Mouse (Mus musculus): ENCODE results near the gene Fam120b. TPM values are rescaled to one million over a fixed set of nuclear protein-coding genes. Genes with fewer than 3 reads are reported as not detected.

Fam120b gene
- total and polyA plus RNA-seq, 2 experiments from 2014 or later: 35.8 to 40.6 TPM

DNA sequence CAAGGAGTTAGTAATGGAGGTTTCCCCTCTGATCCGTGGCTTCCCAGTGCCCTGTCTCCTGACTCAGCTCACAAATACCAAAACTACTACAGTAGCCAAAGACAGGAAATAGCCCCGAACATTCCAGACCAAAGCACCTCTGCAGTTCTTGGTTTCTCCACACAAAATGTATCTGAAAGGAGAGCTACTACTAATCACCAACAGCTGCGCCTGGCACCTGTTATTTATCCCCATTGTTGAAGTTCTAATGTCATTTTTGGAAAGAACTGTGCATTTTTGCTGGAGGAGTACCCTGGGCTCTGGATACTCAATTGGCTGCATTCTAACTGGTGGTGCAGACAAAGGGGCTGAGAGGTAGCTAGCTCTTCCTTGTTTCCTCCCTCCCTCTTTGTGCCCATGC lies 38.9 kb upstream of the Fam120b start:
- DNase-seq (ENCODE audit: low spot score): no peak
- Histone ChIP-seq H3K4me2 (ENCODE audit: low read depth, low read length, poor library complexity, severe bottlenecking) (no peak overlapping the region), H3K4me1 (ENCODE audit: insufficient read depth, low read length) (no peaks in the 10 kb centered on the region), H3K27ac (ENCODE audit: low read depth, low read length) (no peak overlapping the region), H3K27me3 (ENCODE audit: insufficient read depth, low read length) (no peaks in the 10 kb centered on the region), H3K9me3 (ENCODE audit: low read length) (no peaks in the 10 kb centered on the region), H3K36me3 (ENCODE audit: insufficient read depth, low read length) (no peaks in the 10 kb centered on the region), H3K4me3 (ENCODE audit: low read depth, low read length) (no peak overlapping the region), H3K9ac (replicated peaks; ENCODE audit: low read length, poor library complexity, severe bottlenecking) (no peak overlapping the region)
- TF ChIP-seq CTCF (IDR thresholded peaks at IDR 0.05): no peak
- ATAC-seq (ENCODE audit: low FRiP score): no peak
- 75% methylated on average over 3 of the region's 3 CpGs for WGBS

DNA sequence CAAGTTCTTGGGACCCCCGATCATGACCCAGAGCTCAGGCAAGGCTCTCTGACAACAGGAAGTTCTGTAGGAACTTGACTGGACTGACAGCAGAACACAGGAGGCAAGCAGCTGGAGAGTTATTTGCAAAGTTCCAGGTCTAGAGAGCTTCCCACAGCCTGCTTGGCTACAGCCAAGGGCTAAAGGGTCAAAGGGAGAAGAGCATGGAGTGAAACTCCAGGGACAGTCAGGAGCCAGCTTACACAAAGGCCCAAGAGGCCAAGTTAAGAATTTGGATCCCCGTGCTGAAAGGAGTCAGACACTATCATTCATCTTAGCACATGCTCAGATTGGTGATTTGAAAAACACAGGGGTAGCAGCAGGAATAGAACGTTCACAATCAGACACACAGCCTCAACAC lies 32.3 kb upstream of the Fam120b start:
- no peaks in the 10 kb centered on the region for H3K27me3 ChIP-seq (ENCODE audit: insufficient read depth, low read length)
- no peak overlapping the region for H3K4me3 ChIP-seq (ENCODE audit: low read depth, low read length)
- 81% methylated on average over 3 of the region's 3 CpGs for WGBS
- H3K9ac ChIP-seq (replicated peaks; ENCODE audit: low read length, poor library complexity, severe bottlenecking): no peak overlapping the region
- DNase-seq (ENCODE audit: low spot score) (no peak), ATAC-seq (ENCODE audit: low FRiP score) (no peak)
- no peak overlapping the region for H3K27ac ChIP-seq (ENCODE audit: low read depth, low read length)
- H3K4me2 ChIP-seq (ENCODE audit: low read depth, low read length, poor library complexity, severe bottlenecking): no peak overlapping the region
- H3K36me3 ChIP-seq (ENCODE audit: insufficient read depth, low read length): peaks cover 19% of the 10 kb centered on the region
- H3K9me3 ChIP-seq (ENCODE audit: low read length): no peaks in the 10 kb centered on the region
- H3K4me1 ChIP-seq (ENCODE audit: insufficient read depth, low read length): no peaks in the 10 kb centered on the region
- no peak for TF ChIP-seq CTCF (IDR thresholded peaks at IDR 0.05)

DNA sequence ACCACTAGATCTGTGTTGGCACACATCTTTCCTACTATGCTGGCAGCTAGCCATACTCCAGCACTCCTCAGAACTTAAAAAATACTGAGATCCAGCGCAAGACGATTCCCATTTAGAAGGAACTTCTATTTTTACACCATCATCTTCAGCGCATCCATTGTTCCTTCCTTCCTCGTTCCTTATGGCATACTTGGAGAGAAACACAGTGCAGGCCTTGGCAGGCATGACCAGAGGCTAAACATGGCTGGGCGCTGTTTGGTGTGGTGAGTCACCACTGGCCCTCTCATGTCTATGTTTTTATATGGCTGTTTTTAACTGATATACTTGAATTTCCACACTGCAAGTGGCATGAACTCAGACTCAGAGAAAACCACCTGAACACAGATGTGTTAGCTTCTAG lies 30.4 kb upstream of the Fam120b start:
- Histone ChIP-seq H3K4me3 (ENCODE audit: low read depth, low read length) (no peak overlapping the region), H3K27ac (ENCODE audit: low read depth, low read length) (no peak overlapping the region), H3K36me3 (ENCODE audit: insufficient read depth, low read length) (peaks cover 36% of the 10 kb centered on the region), H3K4me1 (ENCODE audit: insufficient read depth, low read length) (no peaks in the 10 kb centered on the region), H3K27me3 (ENCODE audit: insufficient read depth, low read length) (no peaks in the 10 kb centered on the region), H3K9ac (replicated peaks; ENCODE audit: low read length, poor library complexity, severe bottlenecking) (no peak overlapping the region), H3K4me2 (ENCODE audit: low read depth, low read length, poor library complexity, severe bottlenecking) (no peak overlapping the region), H3K9me3 (ENCODE audit: low read length) (no peaks in the 10 kb centered on the region)
- WGBS: 85% methylated on average over 5 of the region's 5 CpGs
- ATAC-seq (ENCODE audit: low FRiP score): no peak
- TF ChIP-seq CTCF (IDR thresholded peaks at IDR 0.05): no peak
- no peak for DNase-seq (ENCODE audit: low spot score)

GRCm38 (mm10) chr17:15370401-15370800 lies 25.6 kb upstream of the Fam120b start:
- H3K36me3 ChIP-seq (ENCODE audit: insufficient read depth, low read length): peaks cover 38% of the 10 kb centered on the region
- H3K9me3 ChIP-seq (ENCODE audit: low read length): no peaks in the 10 kb centered on the region
- no peaks in the 10 kb centered on the region for H3K27me3 ChIP-seq (ENCODE audit: insufficient read depth, low read length)
- H3K4me3 ChIP-seq (ENCODE audit: low read depth, low read length): no peak overlapping the region
- peaks cover 19% of the 10 kb centered on the region for H3K4me1 ChIP-seq (ENCODE audit: insufficient read depth, low read length)
- ATAC-seq (ENCODE audit: low FRiP score) (no peak), DNase-seq (ENCODE audit: low spot score) (no peak)
- H3K9ac ChIP-seq (replicated peaks; ENCODE audit: low read length, poor library complexity, severe bottlenecking): no peak overlapping the region
- 93% methylated on average over 14 of the region's 14 CpGs for WGBS
- H3K4me2 ChIP-seq (ENCODE audit: low read depth, low read length, poor library complexity, severe bottlenecking): no peak overlapping the region
- no peak for TF ChIP-seq CTCF (IDR thresholded peaks at IDR 0.05)
- H3K27ac ChIP-seq (ENCODE audit: low read depth, low read length): no peak overlapping the region

DNA sequence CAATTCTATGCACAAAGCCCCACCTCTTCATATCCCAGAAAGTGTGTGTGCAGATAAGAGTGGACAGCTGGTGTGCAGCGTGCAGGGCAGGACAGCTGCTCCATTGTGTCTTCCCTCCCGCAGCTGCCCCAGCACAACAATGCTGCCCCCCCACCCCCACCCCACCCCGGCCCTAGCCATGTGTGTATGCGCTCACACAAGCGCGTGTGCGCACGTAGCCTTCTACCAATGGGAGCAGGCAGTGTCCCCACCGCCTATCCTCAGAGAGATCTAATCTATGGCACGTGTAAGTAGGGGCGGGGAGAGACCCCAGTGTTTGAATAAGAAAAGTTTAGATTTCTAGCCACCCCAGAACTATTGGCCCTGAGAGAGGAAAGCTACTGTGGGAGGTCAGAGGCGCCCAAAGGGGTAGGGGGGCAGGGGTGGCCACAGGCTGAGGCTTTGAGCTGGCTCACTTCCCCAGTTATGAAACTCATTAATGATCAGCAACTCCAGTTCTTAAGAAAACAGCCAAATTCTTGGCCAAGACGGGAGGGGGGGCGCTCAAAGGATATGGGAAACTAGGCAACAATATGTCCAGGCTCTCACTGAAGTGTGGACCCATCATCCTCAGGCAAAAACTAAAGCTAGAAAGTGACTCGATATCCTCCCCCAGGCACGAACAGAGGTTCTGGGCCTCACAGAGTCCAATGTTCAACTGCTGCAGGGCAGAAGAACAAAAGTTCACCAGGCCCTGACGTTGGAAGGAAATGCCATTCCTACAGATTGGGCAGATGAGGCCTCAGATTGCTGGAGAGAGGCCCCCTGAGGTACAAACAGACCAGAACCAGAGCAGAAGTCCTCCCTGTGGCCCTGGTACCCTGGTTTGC lies 23.8 kb upstream of the Fam120b start:
- H3K27ac ChIP-seq (ENCODE audit: low read depth, low read length): no peak overlapping the region
- no peak for DNase-seq (ENCODE audit: low spot score)
- no peak for ATAC-seq (ENCODE audit: low FRiP score)
- no peaks in the 10 kb centered on the region for H3K9me3 ChIP-seq (ENCODE audit: low read length)
- peak overlapping the region; percentile 73 for H3K4me3 ChIP-seq (ENCODE audit: low read depth, low read length)
- peaks cover 31% of the 10 kb centered on the region for H3K36me3 ChIP-seq (ENCODE audit: insufficient read depth, low read length)
- H3K27me3 ChIP-seq (ENCODE audit: insufficient read depth, low read length): no peaks in the 10 kb centered on the region
- H3K9ac ChIP-seq (replicated peaks; ENCODE audit: low read length, poor library complexity, severe bottlenecking): no peak overlapping the region
- H3K4me1 ChIP-seq (ENCODE audit: insufficient read depth, low read length): peaks cover 19% of the 10 kb centered on the region
- TF ChIP-seq CTCF (IDR thresholded peaks at IDR 0.05): no peak
- WGBS: 24% methylated on average over 17 of the region's 17 CpGs
- H3K4me2 ChIP-seq (ENCODE audit: low read depth, low read length, poor library complexity, severe bottlenecking): peak overlapping the region; percentile 92

- Histone ChIP-seq H3K27ac (ENCODE audit: low read depth, low read length) (no peak overlapping the region), H3K4me2 (ENCODE audit: low read depth, low read length, poor library complexity, severe bottlenecking) (peak overlapping the region; percentile 92), H3K4me3 (ENCODE audit: low read depth, low read length) (peak overlapping the region; percentile 73), H3K4me1 (ENCODE audit: insufficient read depth, low read length) (peaks cover 19% of the 10 kb centered on the region), H3K36me3 (ENCODE audit: insufficient read depth, low read length) (peaks cover 25% of the 10 kb centered on the region), H3K27me3 (ENCODE audit: insufficient read depth, low read length) (no peaks in the 10 kb centered on the region), H3K9me3 (ENCODE audit: low read length) (no peaks in the 10 kb centered on the region), H3K9ac (replicated peaks; ENCODE audit: low read length, poor library complexity, severe bottlenecking) (no peak overlapping the region; the same call in 1 of the 2 replicates)
- DNase-seq (ENCODE audit: low spot score): no peak
- WGBS: 61% methylated on average over 15 of the region's 15 CpGs
- ATAC-seq (ENCODE audit: low FRiP score): no peak
- TF ChIP-seq CTCF (IDR thresholded peaks at IDR 0.05): no peak
Observed at GRCm38 (mm10) chr17:15372931-15373652, 22.9 kb upstream of the Fam120b start.
